Mouse (Mus musculus): Measurements from ENCODE around the gene Vmn2r81. TPM values are rescaled to one million over a fixed set of nuclear protein-coding genes. Genes with fewer than 3 reads are reported as not detected.
"Not testable (repeated sequence)": the region's sequence is repeated elsewhere in the genome, so short reads cannot be mapped to it uniquely, and the experiment has no call there.

Gene Vmn2r81
- not detected for total RNA-seq (2021)
- long read RNA-seq, experiment 1: 0 reads
- long read RNA-seq, experiment 2: 0 reads

- intact Hi-C loops (cut with DNase I); DNase-seq: not testable (repeated sequence)
Measured at GRCm38 (mm10) chr10:79247392-79247791, at the start of gene Vmn2r81. Vmn2r81 (plus strand) TSS chr10:79247692.

- not testable (repeated sequence) for DNase-seq
Measured at GRCm38 (mm10) chr10:79199973-79200372, 47.5 kb upstream of the Vmn2r81 start.

GRCm38 (mm10) chr10:79220432-79220831 lies 27.1 kb upstream of the Vmn2r81 start:
- no peak for DNase-seq
- intact Hi-C loops (cut with DNase I): no loop called here

More at GRCm38 (mm10) chr10:79199973-79200372, 47.5 kb upstream of the Vmn2r81 start:
- intact Hi-C loops (cut with DNase I): not testable (repeated sequence)

- no peak for DNase-seq
Measured at GRCm38 (mm10) chr10:79221606-79222005, 25.9 kb upstream of the Vmn2r81 start.

GRCm38 (mm10) chr10:79222214-79222613 lies 25.3 kb upstream of the Vmn2r81 start:
- intact Hi-C loops (cut with DNase I): no loop called here
- no peak for DNase-seq

More at GRCm38 (mm10) chr10:79221606-79222005, 25.9 kb upstream of the Vmn2r81 start:
- intact Hi-C loops (cut with DNase I): no loop called here

GRCm38 (mm10) chr10:79322033-79322736 lies 74.7 kb downstream of the Vmn2r81 start:
- not testable (repeated sequence) for DNase-seq

GRCm38 (mm10) chr10:79322737-79323086 lies 75.2 kb downstream of the Vmn2r81 start:
- intact Hi-C loops (cut with DNase I): no loop called here
- DNase-seq: no peak

More at GRCm38 (mm10) chr10:79322033-79322736, 74.7 kb downstream of the Vmn2r81 start:
- intact Hi-C loops (cut with DNase I): not testable (repeated sequence)

Other genes starting within 250 kb of the Vmn2r81 start
- not detected for gene Olfr1351, start 235.2 kb upstream of the Vmn2r81 start, total RNA-seq (2021)
- gene Olfr57, start 219.0 kb upstream of the Vmn2r81 start, total RNA-seq (2021): not detected
- 10 to 100 TPM; 12.8 to 15.1 TPM for gene 2610008E11Rik, start 150.1 kb upstream of the Vmn2r81 start, total RNA-seq (2021)
- gene Vmn2r80, start 98.9 kb upstream of the Vmn2r81 start, total RNA-seq (2021): not detected
- gene Vmn2r82, start 108.8 kb downstream of the Vmn2r81 start, total RNA-seq (2021): not detected
- not detected for gene Vmn2r83, start 221.0 kb downstream of the Vmn2r81 start, total RNA-seq (2021)

Data from heart, postnatal 14 days (tissue).